ENCODE assay signal across 8 mouse cellular contexts in the genomic region with DNA sequence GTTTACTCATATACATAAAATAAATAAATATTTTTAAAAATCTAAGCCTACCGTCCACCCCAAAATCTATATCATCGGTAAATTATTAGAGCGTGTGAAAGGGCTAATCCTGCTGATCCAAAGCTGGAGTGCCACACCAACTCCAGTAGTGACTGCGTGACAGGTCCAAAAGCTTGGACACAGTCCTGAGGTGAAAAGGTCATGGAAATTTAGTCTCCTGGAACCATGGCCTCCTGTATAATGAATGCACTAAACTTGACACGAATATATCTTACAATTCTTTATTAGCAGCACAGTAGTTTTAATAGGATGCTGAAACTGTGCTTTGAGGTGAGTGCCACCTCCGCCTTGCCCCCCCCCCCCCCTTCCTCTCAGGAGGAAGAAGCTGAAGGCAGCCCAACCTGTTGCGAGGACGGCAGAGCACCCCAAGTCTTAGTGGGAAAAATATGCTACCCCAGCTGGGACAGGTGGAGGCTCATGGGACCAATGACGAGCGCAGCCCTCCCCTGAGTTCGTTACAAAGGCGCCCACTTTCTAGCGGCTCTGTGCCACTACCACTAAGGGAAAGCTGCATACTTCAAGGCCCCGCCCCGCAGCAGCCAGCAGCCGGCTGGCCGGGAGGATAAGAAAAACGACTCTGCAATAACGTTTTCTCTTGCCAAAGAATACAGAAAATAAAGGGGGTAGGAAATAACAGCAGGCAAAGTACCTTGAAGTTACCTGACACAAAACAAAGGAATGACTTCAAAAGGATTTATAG. TPM values are rescaled to one million over a fixed set of nuclear protein-coding genes. Genes with fewer than 3 reads are reported as not detected.
DNase-seq lines count a peak whose midpoint lies in the region; ATAC-seq and TF ChIP-seq lines count a peak whose summit lies in the region.

No protein-coding gene starts in this region.

- no peaks in the 10 kb centered on the region for H3K36me3 ChIP-seq in forebrain, embryonic 16.5 days (ENCODE audit: control insufficient read depth, insufficient read depth)
- no peaks in the 10 kb centered on the region for H3K36me3 ChIP-seq in kidney, postnatal 0 days (ENCODE audit: insufficient read depth, low read length)
- H3K36me3 ChIP-seq in stomach, embryonic 16.5 days (ENCODE audit: control insufficient read depth, insufficient read depth, low read length): no peaks in the 10 kb centered on the region

- no peak overlapping the region for H3K27ac ChIP-seq in forebrain, embryonic 16.5 days (ENCODE audit: low read length)
- H3K27ac ChIP-seq in kidney, postnatal 0 days: no peak overlapping the region
- H3K27ac ChIP-seq in stomach, embryonic 16.5 days (ENCODE audit: low read length): no peak overlapping the region

- H3K4me1 ChIP-seq in forebrain, embryonic 16.5 days (replicated peaks; ENCODE audit: control insufficient read depth, insufficient read depth, low read length): peaks cover 4% of the 10 kb centered on the region
- no peaks in the 10 kb centered on the region for H3K4me1 ChIP-seq in kidney, postnatal 0 days (replicated peaks; ENCODE audit: insufficient read depth, low read length)
- 0 out of 2 replicates have a peak, but pooled peaks cover 5% of the 10 kb centered on the region for H3K4me1 ChIP-seq in stomach, embryonic 16.5 days (ENCODE audit: control insufficient read depth, insufficient read depth, low read length)

- H3K9ac ChIP-seq in forebrain, embryonic 16.5 days (replicated peaks; ENCODE audit: low read depth, low read length): no peak overlapping the region
- no peak overlapping the region for H3K9ac ChIP-seq in kidney, postnatal 0 days (ENCODE audit: low read depth, low read length)
- no peak overlapping the region for H3K9ac ChIP-seq in stomach, embryonic 16.5 days (ENCODE audit: low read length)

- H3K9me3 ChIP-seq in forebrain, embryonic 16.5 days (ENCODE audit: control insufficient read depth, low read length): no peaks in the 10 kb centered on the region
- H3K9me3 ChIP-seq in kidney, postnatal 0 days (replicated peaks; ENCODE audit: low read length): no peaks in the 10 kb centered on the region
- no peaks in the 10 kb centered on the region for H3K9me3 ChIP-seq in stomach, embryonic 16.5 days (replicated peaks; ENCODE audit: control insufficient read depth, low read length)

- peak; percentile 6 for DNase-seq in right cerebral cortex, postnatal 4 days
- no peak for DNase-seq in right cerebral cortex, adult 18-20 months
- peak; percentile 31 for DNase-seq in kidney, postnatal 0 days (ENCODE audit: low spot score)
- peak; percentile 16 for DNase-seq in lung, postnatal 25 days (ENCODE audit: low spot score)
- DNase-seq in layer of hippocampus, adult 9-10 months (ENCODE audit: low spot score): no peak
- DNase-seq in ovary, postnatal 36 days (ENCODE audit: low spot score): no peak

- WGBS in forebrain, embryonic 16.5 days: 23% methylated on average over 19 of the region's 19 CpGs
- WGBS in kidney, postnatal 0 days: 20% methylated on average over 19 of the region's 19 CpGs
- 17% methylated on average over 19 of the region's 19 CpGs for WGBS in stomach, embryonic 16.5 days

- no peaks in the 10 kb centered on the region for H3K27me3 ChIP-seq in forebrain, embryonic 16.5 days (replicated peaks; ENCODE audit: control insufficient read depth, insufficient read depth, low read length)
- no peaks in the 10 kb centered on the region for H3K27me3 ChIP-seq in kidney, postnatal 0 days (ENCODE audit: insufficient read depth, low read length)
- H3K27me3 ChIP-seq in stomach, embryonic 16.5 days (ENCODE audit: control insufficient read depth, insufficient read depth, low read length): no peaks in the 10 kb centered on the region

- peak overlapping the region; percentile 46 for H3K4me2 ChIP-seq in forebrain, embryonic 16.5 days (ENCODE audit: low read length)
- H3K4me2 ChIP-seq in kidney, postnatal 0 days (ENCODE audit: low read length): peak overlapping the region; percentile 50
- H3K4me2 ChIP-seq in stomach, embryonic 16.5 days (ENCODE audit: low read depth, low read length): peak overlapping the region; percentile 42

- TF ChIP-seq CTCF in kidney, postnatal 0 days (IDR thresholded peaks at IDR 0.05; ENCODE audit: low read depth): no peak

- H3K4me3 ChIP-seq in forebrain, embryonic 16.5 days (replicated peaks; ENCODE audit: low read length): peak overlapping the region; percentile 22
- H3K4me3 ChIP-seq in kidney, postnatal 0 days (replicated peaks; ENCODE audit: low read depth, low read length): no peak overlapping the region
- H3K4me3 ChIP-seq in stomach, embryonic 16.5 days (replicated peaks; ENCODE audit: low read length): peak overlapping the region; percentile 14

- 0 out of 2 replicates have a peak, but pooled peaks have one; percentile 62 for ATAC-seq in forebrain, embryonic 16.5 days
- peak; percentile 66 for ATAC-seq in kidney, postnatal 0 days (replicated peaks; ENCODE audit: low FRiP score, low read depth)
- peak; percentile 59; the same call in 1 of the 2 replicates for ATAC-seq in stomach, embryonic 16.5 days (ENCODE audit: insufficient read depth, low FRiP score)

RNA-seq across cellular contexts. Expression of gene Acnat1, which starts 4.6 kb away (rescaled TPM):
- not detected in 2 replicates for polyA plus RNA-seq in forebrain, embryonic 16.5 days (2015; fragmentation: Nextera tagmentation; extraction: Ambion mirVana)
- polyA plus RNA-seq in kidney, postnatal 0 days (2015; fragmentation: Nextera tagmentation; extraction: Ambion mirVana): 1.0 TPM in 2 replicates
- polyA plus RNA-seq in stomach, embryonic 16.5 days (2015; fragmentation: Nextera tagmentation; extraction: Ambion mirVana): 2.4 TPM in 2 replicates

RNA-seq across cellular contexts. Expression of gene Baat, which starts 28.1 kb away (rescaled TPM):
- polyA plus RNA-seq in forebrain, embryonic 16.5 days (2015; fragmentation: Nextera tagmentation; extraction: Ambion mirVana): 0.12 and 0.16 TPM in 2 replicates
- 0.10 and 0.20 TPM in 2 replicates for polyA plus RNA-seq in kidney, postnatal 0 days (2015; fragmentation: Nextera tagmentation; extraction: Ambion mirVana)
- 0.06 and 0.36 TPM in 2 replicates for polyA plus RNA-seq in stomach, embryonic 16.5 days (2015; fragmentation: Nextera tagmentation; extraction: Ambion mirVana)

RNA-seq across cellular contexts. Expression of gene Mrpl50, which starts 42.6 kb away (rescaled TPM):
- polyA plus RNA-seq in forebrain, embryonic 16.5 days (2015; fragmentation: Nextera tagmentation; extraction: Ambion mirVana): 79.0 and 83.5 TPM in 2 replicates
- 93.8 and 96.4 TPM in 2 replicates for polyA plus RNA-seq in kidney, postnatal 0 days (2015; fragmentation: Nextera tagmentation; extraction: Ambion mirVana)
- 86.3 and 87.7 TPM in 2 replicates for polyA plus RNA-seq in stomach, embryonic 16.5 days (2015; fragmentation: Nextera tagmentation; extraction: Ambion mirVana)

RNA-seq across cellular contexts. Expression of gene Zfp189, which starts 42.7 kb away (rescaled TPM):
- 14.9 and 15.8 TPM in 2 replicates for polyA plus RNA-seq in forebrain, embryonic 16.5 days (2015; fragmentation: Nextera tagmentation; extraction: Ambion mirVana)
- 9.0 and 9.1 TPM in 2 replicates for polyA plus RNA-seq in kidney, postnatal 0 days (2015; fragmentation: Nextera tagmentation; extraction: Ambion mirVana)
- 5.8 and 6.0 TPM in 2 replicates for polyA plus RNA-seq in stomach, embryonic 16.5 days (2015; fragmentation: Nextera tagmentation; extraction: Ambion mirVana)

Comparison
In these comparisons a context has a peak if more than half of its experiments do, and no peak if none do; other contexts are left out.
1. DNase-seq: peak in right cerebral cortex, postnatal 4 days (single experiment), kidney, postnatal 0 days (single experiment) and lung, postnatal 25 days (single experiment); none in right cerebral cortex, adult 18-20 months (single experiment), layer of hippocampus, adult 9-10 months (single experiment) and ovary, postnatal 36 days (single experiment).
2. Peak in every context shown above with its lines, with median percentiles within 50 percentile points of each other: ATAC-seq and H3K4me2 ChIP-seq.